Comparison of ENCODE assay signal across 7 mouse cellular contexts in the genomic region with DNA sequence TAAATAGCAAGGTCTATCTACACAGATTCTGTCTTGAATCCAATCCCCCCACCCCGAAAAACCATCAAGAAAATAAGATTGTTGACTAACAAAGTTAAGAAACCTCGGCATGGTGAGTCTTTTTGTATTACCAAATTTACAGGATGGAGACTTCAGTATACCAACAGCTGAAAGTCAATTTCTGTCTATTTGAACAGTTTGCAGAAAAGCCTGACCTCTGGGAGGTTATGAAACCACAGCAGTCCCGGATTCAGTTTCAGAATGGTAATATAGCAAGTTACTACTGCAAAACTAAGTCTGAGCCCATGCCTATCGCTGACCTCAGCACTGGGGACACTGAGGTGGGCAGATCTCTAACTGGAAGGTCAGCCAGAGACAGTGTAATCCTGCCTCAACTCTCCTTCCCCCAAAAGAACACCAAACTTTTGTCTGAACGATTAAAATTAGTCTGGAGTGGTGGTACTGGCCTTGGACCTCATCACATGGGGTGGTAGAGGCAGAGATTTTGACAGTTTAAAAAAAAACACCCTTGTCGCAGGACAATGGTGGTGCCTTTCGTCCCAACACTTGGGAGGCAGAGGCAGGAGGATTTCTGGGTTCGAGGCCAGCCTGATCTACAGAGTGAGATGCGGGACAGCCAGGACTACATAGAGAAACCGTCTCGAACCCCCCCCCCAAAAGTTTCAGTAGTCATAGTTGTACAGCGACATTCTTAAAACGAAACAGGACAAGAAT. TPM values are rescaled to one million over a fixed set of nuclear protein-coding genes. Genes with fewer than 3 reads are reported as not detected.
DNase-seq lines count a peak whose midpoint lies in the region; ATAC-seq and TF ChIP-seq lines count a peak whose summit lies in the region.

No protein-coding gene starts in this region.

- DNase-seq in lung, postnatal 0 days (ENCODE audit: low spot score), result no peak
- DNase-seq in lung, adult 18-20 months, result no peak
- DNase-seq in forebrain, embryonic 11.5 days (ENCODE audit: low spot score), result no peak
- DNase-seq in urinary bladder, adult 18-20 months (ENCODE audit: low spot score in 2 of 2), result no peak
- DNase-seq in thymus, postnatal 25 days, result no peak

- ATAC-seq in lung, postnatal 0 days, result no peak
- ATAC-seq in forebrain, embryonic 11.5 days (replicated peaks; ENCODE audit: low FRiP score), result no peak
- ATAC-seq in limb, embryonic 13.5 days (ENCODE audit: low FRiP score, low read depth), result no peak
- ATAC-seq in stomach, embryonic 15.5 days (ENCODE audit: insufficient read depth, low FRiP score, low read depth), result no peak

- peaks cover 8% of the 10 kb centered on the region; the same call in 1 of the 2 replicates for H3K4me1 ChIP-seq in lung, postnatal 0 days (ENCODE audit: insufficient read depth, low read depth, low read length)
- peaks cover 10% of the 10 kb centered on the region; the same call in 1 of the 2 replicates for H3K4me1 ChIP-seq in forebrain, embryonic 11.5 days (replicated peaks; ENCODE audit: control insufficient read depth, insufficient read depth, low read length)
- peaks cover 22% of the 10 kb centered on the region for H3K4me1 ChIP-seq in limb, embryonic 13.5 days
- H3K4me1 ChIP-seq in stomach, embryonic 15.5 days, result peaks cover 11% of the 10 kb centered on the region

- no peak for TF ChIP-seq CTCF in lung, postnatal 0 days (IDR thresholded peaks at IDR 0.05)

- WGBS in lung, postnatal 0 days, result 17% methylated on average over 13 of the region's 13 CpGs
- WGBS in forebrain, embryonic 11.5 days, result 30% methylated on average over 13 of the region's 13 CpGs
- WGBS in limb, embryonic 13.5 days, result 32% methylated on average over 13 of the region's 13 CpGs
- WGBS in stomach, embryonic 15.5 days, result 18% methylated on average over 13 of the region's 13 CpGs

- H3K9ac ChIP-seq in lung, postnatal 0 days (replicated peaks; ENCODE audit: low read depth), result peak overlapping the region; percentile 100
- peak overlapping the region; percentile 97 for H3K9ac ChIP-seq in forebrain, embryonic 11.5 days (ENCODE audit: low read length)
- peak overlapping the region; percentile 99 for H3K9ac ChIP-seq in limb, embryonic 13.5 days
- H3K9ac ChIP-seq in stomach, embryonic 15.5 days, result peak overlapping the region; percentile 99; the same call in 1 of the 2 replicates

- H3K36me3 ChIP-seq in lung, postnatal 0 days (ENCODE audit: insufficient read depth, low read length), result peaks cover 15% of the 10 kb centered on the region; the same call in 1 of the 2 replicates
- H3K36me3 ChIP-seq in forebrain, embryonic 11.5 days (ENCODE audit: control insufficient read depth, insufficient read depth, low read length), result peaks cover 4% of the 10 kb centered on the region; the same call in 1 of the 2 replicates
- H3K36me3 ChIP-seq in limb, embryonic 13.5 days, result peaks cover 29% of the 10 kb centered on the region
- H3K36me3 ChIP-seq in stomach, embryonic 15.5 days, result peaks cover 12% of the 10 kb centered on the region

- H3K4me2 ChIP-seq in lung, postnatal 0 days (replicated peaks; ENCODE audit: low read depth, low read length), result peak overlapping the region; percentile 89
- peak overlapping the region; percentile 93 for H3K4me2 ChIP-seq in forebrain, embryonic 11.5 days (ENCODE audit: low read depth, low read length, severe bottlenecking)
- peak overlapping the region; percentile 99 for H3K4me2 ChIP-seq in limb, embryonic 13.5 days (replicated peaks)
- peak overlapping the region; percentile 89 for H3K4me2 ChIP-seq in stomach, embryonic 15.5 days

- H3K27ac ChIP-seq in lung, postnatal 0 days (ENCODE audit: low read length), result peak overlapping the region; percentile 99
- no peak overlapping the region for H3K27ac ChIP-seq in forebrain, embryonic 11.5 days (ENCODE audit: low read depth, low read length)
- H3K27ac ChIP-seq in limb, embryonic 13.5 days, result no peak overlapping the region
- peak overlapping the region; percentile 99 for H3K27ac ChIP-seq in stomach, embryonic 15.5 days

- no peaks in the 10 kb centered on the region for H3K27me3 ChIP-seq in lung, postnatal 0 days (replicated peaks; ENCODE audit: insufficient read depth, low read length)
- no peaks in the 10 kb centered on the region for H3K27me3 ChIP-seq in forebrain, embryonic 11.5 days (ENCODE audit: control insufficient read depth, insufficient read depth, low read length)
- no peaks in the 10 kb centered on the region for H3K27me3 ChIP-seq in limb, embryonic 13.5 days
- H3K27me3 ChIP-seq in stomach, embryonic 15.5 days (replicated peaks), result no peaks in the 10 kb centered on the region

- peak overlapping the region; percentile 99 for H3K4me3 ChIP-seq in lung, postnatal 0 days (ENCODE audit: low read depth, low read length)
- peak overlapping the region; percentile 98 for H3K4me3 ChIP-seq in forebrain, embryonic 11.5 days (ENCODE audit: low read depth, low read length)
- H3K4me3 ChIP-seq in limb, embryonic 13.5 days, result peak overlapping the region; percentile 100
- H3K4me3 ChIP-seq in stomach, embryonic 15.5 days (replicated peaks), result peak overlapping the region; percentile 100

- no peak for TF ChIP-seq EP300 in lung, postnatal 0 days (IDR thresholded peaks at IDR 0.05)

- no peaks in the 10 kb centered on the region for H3K9me3 ChIP-seq in lung, postnatal 0 days (ENCODE audit: low read length)
- no peaks in the 10 kb centered on the region for H3K9me3 ChIP-seq in forebrain, embryonic 11.5 days (ENCODE audit: control insufficient read depth, low read length)
- H3K9me3 ChIP-seq in limb, embryonic 13.5 days, result no peaks in the 10 kb centered on the region
- H3K9me3 ChIP-seq in stomach, embryonic 15.5 days, result no peaks in the 10 kb centered on the region

RNA-seq across cellular contexts. Expression of a gene that starts 0.6 kb away (rescaled TPM):
- 0.63 and 0.77 TPM in 2 replicates for polyA plus RNA-seq in lung, postnatal 0 days (2015; fragmentation: Nextera tagmentation; extraction: Ambion mirVana)
- 0.23 and 0.65 TPM in 2 replicates for polyA plus RNA-seq in forebrain, embryonic 11.5 days (2014; fragmentation: Nextera tagmentation; extraction: Ambion mirVana)
- polyA plus RNA-seq in limb, embryonic 13.5 days (2015; fragmentation: Nextera tagmentation; extraction: Ambion mirVana), result 0.34 and 0.41 TPM in 2 replicates
- 0.21 and 0.67 TPM in 2 replicates for polyA plus RNA-seq in stomach, embryonic 15.5 days (2015; fragmentation: Nextera tagmentation; extraction: Ambion mirVana)

RNA-seq across cellular contexts. Expression of a gene that starts 1.5 kb away (rescaled TPM):
- polyA plus RNA-seq in lung, postnatal 0 days (2015; fragmentation: Nextera tagmentation; extraction: Ambion mirVana), result 751 and 865 TPM in 2 replicates
- 1,042 and 1,121 TPM in 2 replicates for polyA plus RNA-seq in forebrain, embryonic 11.5 days (2014; fragmentation: Nextera tagmentation; extraction: Ambion mirVana)
- 1,179 and 1,190 TPM in 2 replicates for polyA plus RNA-seq in limb, embryonic 13.5 days (2015; fragmentation: Nextera tagmentation; extraction: Ambion mirVana)
- polyA plus RNA-seq in stomach, embryonic 15.5 days (2015; fragmentation: Nextera tagmentation; extraction: Ambion mirVana), result 893 and 1,069 TPM in 2 replicates

RNA-seq across cellular contexts. Expression of a gene that starts 45.4 kb away (rescaled TPM):
- 4.3 and 5.9 TPM in 2 replicates for polyA plus RNA-seq in lung, postnatal 0 days (2015; fragmentation: Nextera tagmentation; extraction: Ambion mirVana)
- polyA plus RNA-seq in forebrain, embryonic 11.5 days (2014; fragmentation: Nextera tagmentation; extraction: Ambion mirVana), result 15.7 and 16.4 TPM in 2 replicates
- 12.1 and 12.9 TPM in 2 replicates for polyA plus RNA-seq in limb, embryonic 13.5 days (2015; fragmentation: Nextera tagmentation; extraction: Ambion mirVana)
- polyA plus RNA-seq in stomach, embryonic 15.5 days (2015; fragmentation: Nextera tagmentation; extraction: Ambion mirVana), result 10.8 and 11.5 TPM in 2 replicates

RNA-seq across cellular contexts. Expression of a gene that starts 47.6 kb away (rescaled TPM):
- polyA plus RNA-seq in lung, postnatal 0 days (2015; fragmentation: Nextera tagmentation; extraction: Ambion mirVana), result 54.9 and 64.9 TPM in 2 replicates
- polyA plus RNA-seq in forebrain, embryonic 11.5 days (2014; fragmentation: Nextera tagmentation; extraction: Ambion mirVana), result 43.7 and 45.7 TPM in 2 replicates
- 44.3 and 44.4 TPM in 2 replicates for polyA plus RNA-seq in limb, embryonic 13.5 days (2015; fragmentation: Nextera tagmentation; extraction: Ambion mirVana)
- polyA plus RNA-seq in stomach, embryonic 15.5 days (2015; fragmentation: Nextera tagmentation; extraction: Ambion mirVana), result 61.9 and 67.9 TPM in 2 replicates

RNA-seq across cellular contexts. Expression of a gene that starts 52.8 kb away (rescaled TPM):
- polyA plus RNA-seq in lung, postnatal 0 days (2015; fragmentation: Nextera tagmentation; extraction: Ambion mirVana), result 12.8 and 13.3 TPM in 2 replicates
- polyA plus RNA-seq in forebrain, embryonic 11.5 days (2014; fragmentation: Nextera tagmentation; extraction: Ambion mirVana), result 44.1 TPM in 2 replicates
- 37.3 and 38.1 TPM in 2 replicates for polyA plus RNA-seq in limb, embryonic 13.5 days (2015; fragmentation: Nextera tagmentation; extraction: Ambion mirVana)
- 45.5 and 46.6 TPM in 2 replicates for polyA plus RNA-seq in stomach, embryonic 15.5 days (2015; fragmentation: Nextera tagmentation; extraction: Ambion mirVana)

Comparison
In these comparisons a context has a peak if more than half of its experiments do, and no peak if none do; other contexts are left out.
1. H3K27ac ChIP-seq: peak in lung, postnatal 0 days (single experiment) and stomach, embryonic 15.5 days (single experiment); none in forebrain, embryonic 11.5 days (single experiment) and limb, embryonic 13.5 days (single experiment).
2. Peak in every context shown above with its lines, with median percentiles within 50 percentile points of each other: H3K4me2 ChIP-seq, H3K4me3 ChIP-seq and H3K9ac ChIP-seq.